Mouse (Mus musculus): ENCODE measurements at regions not wholly inside any gene's neighbourhood (a gene's known extent, or its start where the extent isn't known, plus 50 kb on each side); places are given as distances from the start of the nearest gene placed in this dataset.

GRCm38 (mm10) chr14:102403397-102404115 lies 578.9 kb downstream of the Kctd12 start:
- TF ChIP-seq POLR2A (IDR thresholded peaks at IDR 0.05; ENCODE audit: low read depth, low read length) (no peak), CTCF (IDR thresholded peaks at IDR 0.05; ENCODE audit: borderline replicate concordance, insufficient read depth, low read length) (no peak)

All from embryonic fibroblast, embryonic 13.5 days (primary cell).